Mouse (Mus musculus) heart, embryonic 13.5 days (tissue): ENCODE results near the gene P2rx6. TPM values are rescaled to one million over a fixed set of nuclear protein-coding genes. Genes with fewer than 3 reads are reported as not detected.
"Not testable (repeated sequence)": the region's sequence is repeated elsewhere in the genome, so short reads cannot be mapped to it uniquely, and the experiment has no call there.

Source experiments
- ATAC-seq: fragments of 200-750 bp; cut with Nextera tagmentation; 2 replicates; pipeline ENCODE4 v1.8.0; 2017; ENCODE audit warnings: moderate TSS enrichment; ENCODE audit not compliant: insufficient number of reproducible peaks, low FRiP score, low TSS enrichment; ENCODE audit errors: extremely low read depth
- H3K27ac ChIP-seq: fragments of 300-500 bp; sonication (generic); replicated peaks from 2 replicates; pipeline ENCODE4 v1.5.1; 2015; ENCODE audit warnings: moderate library complexity, mild to moderate bottlenecking, inconsistent platforms
- H3K27me3 ChIP-seq: fragments of 300-500 bp; sonication (generic); replicated peaks from 2 replicates; pipeline ENCODE4 v1.6.1; 2015; ENCODE audit warnings: mild to moderate bottlenecking, inconsistent platforms
- H3K36me3 ChIP-seq: fragments of 300-500 bp; sonication (generic); 2 replicates; pipeline ENCODE4 v1.6.1; 2015; ENCODE audit warnings: mild to moderate bottlenecking, inconsistent platforms
- H3K4me1 ChIP-seq: fragments of 300-500 bp; sonication (generic); 2 replicates; pipeline ENCODE4 v1.6.1; 2015; ENCODE audit warnings: inconsistent platforms
- H3K4me2 ChIP-seq: fragments of 300-500 bp; sonication (generic); 2 replicates; pipeline ENCODE4 v1.6.1; 2015; ENCODE audit warnings: inconsistent platforms, mild to moderate bottlenecking, moderate library complexity
- H3K4me3 ChIP-seq: fragments of 300-500 bp; sonication (generic); 2 replicates; pipeline ENCODE4 v1.5.1; 2015; ENCODE audit warnings: moderate library complexity, mild to moderate bottlenecking, inconsistent platforms
- H3K9ac ChIP-seq: fragments of 300-500 bp; sonication (generic); 2 replicates; pipeline ENCODE4 v1.6.1; 2015; ENCODE audit warnings: inconsistent platforms, mild to moderate bottlenecking, moderate library complexity
- H3K9me3 ChIP-seq: fragments of 300-500 bp; sonication (generic); 2 replicates; pipeline ENCODE4 v1.6.1; 2016; ENCODE audit warnings: inconsistent platforms
- WGBS: fragments of 180-500 bp; shearing (Covaris S2); methylation state at CpG from one replicate; pipeline ENCODE4 v1.1.7; 2015; ENCODE audit warnings: mixed read lengths; 5-methylcytosine and 5-hydroxymethylcytosine counted together
- polyA plus RNA-seq: library from polyadenylated mRNA; unstranded; fragments of >200 nt; fragmentation: Nextera tagmentation; extraction: Ambion mirVana; gene quantifications from 2 replicates; pipeline ENCODE4 v1.2.1, GENCODE M21; 2015

Gene P2rx6
- polyA plus RNA-seq, 1 experiment from 2014 or later: 0.79 TPM

DNA sequence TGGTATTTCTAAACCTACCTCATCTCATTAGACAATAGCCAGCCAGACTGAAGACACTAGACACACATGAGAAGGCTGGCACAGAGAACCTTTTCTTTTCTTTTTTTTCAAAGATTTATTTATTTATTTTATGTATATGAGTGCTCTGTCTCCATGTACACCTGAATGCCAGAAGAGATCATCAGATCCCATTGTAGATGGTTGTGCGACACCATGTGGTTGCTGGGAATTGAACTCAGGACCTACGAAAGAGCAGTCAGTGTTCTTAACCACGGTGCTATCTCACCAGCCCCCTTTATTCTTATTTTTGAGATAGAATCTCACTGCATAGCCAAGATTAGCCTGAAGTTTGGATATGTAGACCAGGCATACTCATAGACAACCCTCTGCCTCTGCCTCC is 25.1 kb upstream of the P2rx6 start:
- Histone ChIP-seq H3K27ac (no peak overlapping the region), H3K9ac (no peak overlapping the region), H3K9me3 (no peaks in the 10 kb centered on the region), H3K4me3 (no peak overlapping the region), H3K36me3 (no peaks in the 10 kb centered on the region), H3K27me3 (peaks cover 30% of the 10 kb centered on the region), H3K4me2 (no peak overlapping the region), H3K4me1 (peaks cover 5% of the 10 kb centered on the region)
- 76% methylated on average over 3 of the region's 3 CpGs for WGBS
- ATAC-seq: no peak

DNA sequence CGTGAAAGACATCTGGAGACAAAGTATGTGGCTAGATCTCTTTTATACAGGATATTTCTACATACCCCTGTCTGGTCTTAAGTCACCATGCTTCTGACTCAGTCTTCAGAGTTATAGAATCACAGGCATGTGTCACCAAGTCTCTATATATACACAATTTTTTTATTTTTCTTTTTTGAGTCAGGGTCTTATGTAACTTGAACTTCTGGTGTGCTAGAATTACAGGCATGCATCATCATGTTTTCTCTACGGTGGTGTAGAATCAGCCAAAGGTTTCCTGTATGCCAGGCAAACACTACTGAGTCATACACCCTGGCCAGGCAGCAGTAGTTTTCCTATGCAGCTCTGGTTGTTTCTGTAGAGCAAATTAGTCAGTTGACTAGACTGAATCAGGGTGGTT is 19.1 kb upstream of the P2rx6 start:
- Histone ChIP-seq H3K27me3 (peaks cover 40% of the 10 kb centered on the region), H3K4me2 (no peak overlapping the region), H3K4me3 (no peak overlapping the region), H3K9ac (no peak overlapping the region), H3K27ac (no peak overlapping the region), H3K4me1 (no peaks in the 10 kb centered on the region), H3K36me3 (no peaks in the 10 kb centered on the region), H3K9me3 (no peaks in the 10 kb centered on the region)
- ATAC-seq: no peak
- 71% methylated on average over 2 of the region's 2 CpGs for WGBS

GRCm38 (mm10) chr16:17552837-17553236 is 8.8 kb upstream of the P2rx6 start:
- no peak for ATAC-seq

DNA sequence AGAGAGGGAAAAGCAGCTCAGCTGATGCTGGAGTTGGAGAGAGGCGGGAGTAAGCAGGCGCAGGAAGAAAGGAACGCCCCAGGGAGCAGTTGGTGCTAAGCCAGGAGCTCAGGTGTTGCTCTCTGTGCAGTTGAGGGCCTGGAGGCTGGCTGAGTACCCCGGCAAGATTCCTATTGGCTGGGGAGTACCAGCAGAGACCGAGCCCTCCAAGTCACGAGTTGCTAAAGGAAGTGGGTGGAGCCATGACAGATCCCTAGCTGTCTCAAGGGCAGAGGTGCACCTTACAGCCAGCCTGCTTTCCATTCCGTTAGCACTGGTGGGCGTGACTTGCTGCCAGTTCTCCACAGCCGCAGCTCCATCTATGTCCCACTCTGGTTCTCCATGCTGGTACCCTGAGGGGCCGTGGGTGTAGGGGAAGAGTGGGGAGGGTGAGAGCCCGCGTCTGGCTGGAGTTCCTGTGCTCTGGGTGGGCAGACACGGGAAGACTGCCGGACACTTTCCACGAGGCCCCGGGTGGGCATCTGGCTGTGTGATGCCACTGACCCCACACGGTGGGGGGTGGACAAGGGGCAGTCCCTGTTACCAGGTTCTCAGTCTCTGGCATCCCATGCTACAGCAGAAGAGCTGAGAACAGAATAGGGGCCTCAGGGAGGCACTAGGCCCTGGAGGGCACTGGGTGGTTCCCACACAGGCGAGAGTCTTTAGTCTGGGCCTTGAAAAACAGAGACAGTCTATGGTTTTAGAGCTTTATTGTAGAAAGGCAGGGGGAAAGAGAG is 7.6 kb upstream of the P2rx6 start:
- Histone ChIP-seq H3K27me3 (peaks cover 4% of the 10 kb centered on the region; the same call in 1 of the 2 replicates), H3K27ac (peak overlapping the region; percentile 87), H3K4me2 (peak overlapping the region; percentile 71), H3K9ac (peak overlapping the region; percentile 70), H3K4me1 (peaks cover 40% of the 10 kb centered on the region), H3K9me3 (no peaks in the 10 kb centered on the region), H3K4me3 (peak overlapping the region; percentile 44), H3K36me3 (no peaks in the 10 kb centered on the region)
- peak; percentile 87 for ATAC-seq
- 6% methylated on average over 18 of the region's 18 CpGs for WGBS

More at GRCm38 (mm10) chr16:17552837-17553236, 8.8 kb upstream of the P2rx6 start:
- WGBS: 62% methylated on average over 7 of the region's 7 CpGs
- Histone ChIP-seq H3K4me1 (peaks cover 27% of the 10 kb centered on the region), H3K4me2 (no peak overlapping the region), H3K27ac (no peak overlapping the region), H3K9ac (no peak overlapping the region), H3K4me3 (no peak overlapping the region), H3K36me3 (no peaks in the 10 kb centered on the region), H3K27me3 (peaks cover 4% of the 10 kb centered on the region; the same call in 1 of the 2 replicates), H3K9me3 (no peaks in the 10 kb centered on the region)

- peak overlapping the region; percentile 70 for H3K9ac ChIP-seq
- peak; percentile 40; the same call in 1 of the 2 replicates for ATAC-seq
- H3K36me3 ChIP-seq, H3K9me3 ChIP-seq, H3K27me3 ChIP-seq: not testable (repeated sequence)
- H3K4me1 ChIP-seq: peaks cover 42% of the 10 kb centered on the region
- H3K27ac ChIP-seq: peak overlapping the region; percentile 87
- H3K4me2 ChIP-seq: peak overlapping the region; percentile 71
- WGBS: 9% methylated on average over 4 of the region's 4 CpGs
- peak overlapping the region; percentile 44 for H3K4me3 ChIP-seq
Observed at GRCm38 (mm10) chr16:17554702-17555101, 7.0 kb upstream of the P2rx6 start.

- 89% methylated on average over 4 of the region's 4 CpGs for WGBS
- H3K27ac ChIP-seq: no peak overlapping the region
- H3K36me3 ChIP-seq: no peaks in the 10 kb centered on the region
- H3K4me1 ChIP-seq: peaks cover 50% of the 10 kb centered on the region
- no peak for ATAC-seq
- no peak overlapping the region for H3K9ac ChIP-seq
- H3K4me2 ChIP-seq: no peak overlapping the region
- no peak overlapping the region for H3K4me3 ChIP-seq
- H3K27me3 ChIP-seq: no peaks in the 10 kb centered on the region; the same call in 1 of the 2 replicates
- H3K9me3 ChIP-seq: no peaks in the 10 kb centered on the region
Observed at GRCm38 (mm10) chr16:17556180-17556579, 5.5 kb upstream of the P2rx6 start.

GRCm38 (mm10) chr16:17556907-17557306 is 4.8 kb upstream of the P2rx6 start:
- Histone ChIP-seq H3K4me2 (no peak overlapping the region), H3K4me1 (peaks cover 57% of the 10 kb centered on the region), H3K9me3 (no peaks in the 10 kb centered on the region), H3K36me3 (no peaks in the 10 kb centered on the region), H3K27me3 (no peaks in the 10 kb centered on the region; the same call in 1 of the 2 replicates), H3K4me3 (no peak overlapping the region), H3K27ac (no peak overlapping the region), H3K9ac (no peak overlapping the region)
- ATAC-seq: no peak
- WGBS: 50% methylated on average over 4 of the region's 4 CpGs

- peak overlapping the region; percentile 57 for H3K4me2 ChIP-seq
- WGBS: 0% methylated on average over 5 of the region's 5 CpGs
- H3K9me3 ChIP-seq: no peaks in the 10 kb centered on the region
- H3K4me3 ChIP-seq: peak overlapping the region; percentile 11; the same call in 1 of the 2 replicates
- peak overlapping the region; percentile 62 for H3K9ac ChIP-seq
- ATAC-seq: no peak
- peaks cover 65% of the 10 kb centered on the region for H3K4me1 ChIP-seq
- H3K36me3 ChIP-seq: no peaks in the 10 kb centered on the region
- peaks cover 9% of the 10 kb centered on the region; the same call in 1 of the 2 replicates for H3K27me3 ChIP-seq
- H3K27ac ChIP-seq: peak overlapping the region; percentile 51
Observed at GRCm38 (mm10) chr16:17557947-17558480, 3.7 kb upstream of the P2rx6 start.

GRCm38 (mm10) chr16:17558811-17559210 is 2.9 kb upstream of the P2rx6 start:
- peak overlapping the region; percentile 57 for H3K4me2 ChIP-seq
- H3K4me1 ChIP-seq: peaks cover 61% of the 10 kb centered on the region
- H3K9me3 ChIP-seq: no peaks in the 10 kb centered on the region
- WGBS: 1% methylated on average over 5 of the region's 5 CpGs
- peak overlapping the region; percentile 11 for H3K4me3 ChIP-seq
- peak overlapping the region; percentile 51 for H3K27ac ChIP-seq
- no peak for ATAC-seq
- peaks cover 10% of the 10 kb centered on the region; the same call in 1 of the 2 replicates for H3K27me3 ChIP-seq
- no peaks in the 10 kb centered on the region for H3K36me3 ChIP-seq
- peak overlapping the region; percentile 62 for H3K9ac ChIP-seq

- Histone ChIP-seq H3K27me3 (peaks cover 10% of the 10 kb centered on the region; the same call in 1 of the 2 replicates), H3K4me2 (peak overlapping the region; percentile 57), H3K9ac (peak overlapping the region; percentile 62; the same call in 1 of the 2 replicates), H3K27ac (peak overlapping the region; percentile 20; the same call in 1 of the 2 replicates), H3K36me3 (no peaks in the 10 kb centered on the region), H3K4me1 (peaks cover 54% of the 10 kb centered on the region), H3K4me3 (peak overlapping the region; percentile 11; the same call in 1 of the 2 replicates), H3K9me3 (no peaks in the 10 kb centered on the region)
- no peak for ATAC-seq
- 65% methylated on average over 9 of the region's 9 CpGs for WGBS
Observed at GRCm38 (mm10) chr16:17559396-17560027, 2.2 kb upstream of the P2rx6 start.

DNA sequence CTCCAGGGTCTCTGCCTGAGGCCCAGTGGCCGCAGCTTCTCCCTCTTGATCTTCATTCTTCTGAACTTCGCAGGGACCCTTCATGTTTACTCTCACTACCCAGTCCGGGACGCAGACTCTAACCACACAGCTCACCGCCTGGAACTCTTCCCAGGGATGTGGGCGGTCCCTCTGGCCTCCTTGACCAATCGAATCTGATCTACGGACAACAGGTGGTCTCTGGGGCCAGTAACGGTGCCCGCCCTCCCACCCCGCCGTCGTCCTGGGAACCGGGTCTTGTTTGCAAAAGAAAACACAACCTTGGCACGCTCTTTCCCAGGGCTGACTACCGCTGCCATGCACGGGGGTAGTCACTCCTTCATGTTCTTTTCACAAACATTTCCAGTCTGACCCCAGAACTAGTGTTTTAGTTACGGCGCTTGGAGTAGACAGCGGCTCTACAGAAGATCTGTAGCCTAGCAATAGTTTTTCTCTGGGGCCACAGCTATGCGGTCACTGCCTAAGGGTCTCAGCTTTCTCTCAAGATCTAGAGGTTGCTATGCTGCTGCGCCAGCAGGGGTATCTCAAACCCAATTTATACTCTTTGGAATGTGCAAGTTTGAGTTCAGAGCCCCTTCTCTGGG is 446 bp upstream of the P2rx6 start, which contains the start of gene Lrrc74b:
TSS of gene Lrrc74b (minus strand) at position 120 of the 623 bp plus-strand sequence.
- peaks cover 14% of the 10 kb centered on the region for H3K27me3 ChIP-seq
- peak within 1 kb of the TSS; percentile 67 for H3K27ac ChIP-seq
- peak within 1 kb of the TSS; percentile 45 for H3K4me3 ChIP-seq
- H3K9ac ChIP-seq: peak within 1 kb of the TSS; percentile 64
- 2% methylated on average over 22 of the region's 22 CpGs for WGBS
- peak within 1 kb of the TSS; percentile 74 for H3K4me2 ChIP-seq
- peak; percentile 55; the same call in 1 of the 2 replicates for ATAC-seq
- H3K9me3 ChIP-seq: no peaks in the 10 kb centered on the region
- peaks cover 41% of the 10 kb centered on the region for H3K4me1 ChIP-seq
- no peaks in the 10 kb centered on the region for H3K36me3 ChIP-seq
